Mouse (Mus musculus) T-helper 1 cell (primary cell): ENCODE data around the gene Rnase4.

Source experiments
- in situ Hi-C: fragments of 300-600 bp; cut with MboI, MseI; formaldehyde crosslinking; loops from one replicate; pipeline ENCODE4 v1.15.1; 2025; ENCODE audit warnings: high pct_unique_total_duplicates

Rnase4 gene

DNA sequence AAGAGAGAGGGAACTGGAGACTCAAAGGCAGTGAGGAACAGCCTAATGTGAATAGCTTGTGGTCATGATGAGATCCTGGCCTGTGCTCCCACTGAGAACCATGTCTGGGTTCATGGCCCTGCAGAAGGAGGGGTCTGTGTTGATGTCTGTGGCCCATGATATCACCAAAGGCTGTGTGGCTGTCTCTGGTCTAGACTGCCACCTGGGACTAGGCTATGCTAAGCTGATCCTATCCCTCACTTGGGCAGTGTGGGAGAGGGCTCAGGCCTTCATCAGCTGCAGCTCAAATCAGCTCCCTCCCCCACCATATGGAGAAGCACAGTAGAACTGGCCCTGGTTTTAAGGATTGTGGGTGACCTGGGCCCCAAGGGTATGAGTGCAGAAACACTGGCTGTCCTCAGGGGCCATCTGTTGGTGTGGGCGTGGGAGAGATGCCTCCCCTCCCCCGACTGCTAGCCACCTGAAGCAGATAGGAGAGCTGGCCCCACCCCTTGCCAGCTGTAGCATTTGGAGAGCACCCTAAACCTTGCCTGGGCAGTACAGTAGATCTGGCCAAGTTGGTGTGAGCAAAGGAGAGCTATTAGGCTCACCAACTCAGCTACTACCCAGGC is 36.9 kb downstream of the Rnase4 start:
- in situ Hi-C loops = no loop called here

DNA sequence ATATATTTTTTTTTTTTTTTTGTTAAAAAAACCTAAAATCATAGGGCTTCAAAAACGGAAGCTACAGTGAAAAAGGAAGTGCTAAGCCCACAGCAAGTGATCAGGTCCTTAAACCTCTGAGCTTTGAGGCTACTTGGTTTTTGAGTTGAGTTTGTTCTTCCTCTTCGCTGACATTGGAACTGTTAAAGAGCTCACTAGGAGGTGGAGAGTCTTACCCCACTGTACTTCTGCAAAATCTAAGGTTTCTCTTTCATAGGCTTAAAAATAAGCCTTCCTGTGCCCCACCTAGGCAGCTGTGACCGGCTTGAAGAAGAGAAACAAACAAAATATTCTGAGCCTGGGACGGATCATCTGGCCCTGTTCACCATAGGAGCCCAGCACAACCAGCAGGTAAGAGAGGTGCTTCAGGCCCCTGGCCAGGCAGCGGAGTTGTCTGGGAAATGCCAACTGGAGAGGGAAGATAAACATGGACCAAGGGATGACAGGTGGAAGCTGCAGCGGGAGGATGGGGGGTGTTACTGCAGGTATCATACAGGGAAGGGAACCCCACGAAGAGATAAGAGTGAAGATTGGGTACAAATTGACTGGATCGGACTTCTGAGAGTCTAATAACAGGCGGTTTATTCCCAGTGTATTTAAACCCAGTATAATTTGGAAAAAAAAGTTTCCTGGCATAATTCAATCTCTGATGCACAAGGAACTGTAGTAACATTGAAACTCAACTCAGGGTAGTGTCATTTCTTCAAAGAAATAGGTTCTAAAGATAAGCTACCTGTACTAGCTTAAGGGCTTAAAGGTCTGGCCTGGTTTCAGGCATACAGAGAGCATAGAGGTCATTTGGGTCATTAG is 38.1 kb downstream of the Rnase4 start:
- in situ Hi-C loops = no loop called here

DNA sequence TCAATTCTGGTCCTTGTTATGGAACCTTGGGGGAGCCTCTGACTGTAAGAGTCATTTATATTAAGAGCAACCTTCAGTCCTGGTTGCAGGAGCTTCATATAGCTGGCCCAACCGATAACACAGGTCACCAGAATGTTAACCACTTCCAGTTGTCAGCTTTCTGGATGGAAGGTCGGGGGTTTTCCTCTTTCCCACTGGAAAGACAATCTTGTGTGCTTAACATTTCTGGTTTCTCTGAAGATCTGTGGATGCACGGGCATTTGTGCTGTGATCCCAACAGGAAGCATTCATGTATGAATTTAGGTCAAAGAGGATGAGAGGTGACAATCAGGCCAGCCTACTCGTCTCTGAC is 38.7 kb downstream of the Rnase4 start:
- in situ Hi-C loops = no loop called here

DNA sequence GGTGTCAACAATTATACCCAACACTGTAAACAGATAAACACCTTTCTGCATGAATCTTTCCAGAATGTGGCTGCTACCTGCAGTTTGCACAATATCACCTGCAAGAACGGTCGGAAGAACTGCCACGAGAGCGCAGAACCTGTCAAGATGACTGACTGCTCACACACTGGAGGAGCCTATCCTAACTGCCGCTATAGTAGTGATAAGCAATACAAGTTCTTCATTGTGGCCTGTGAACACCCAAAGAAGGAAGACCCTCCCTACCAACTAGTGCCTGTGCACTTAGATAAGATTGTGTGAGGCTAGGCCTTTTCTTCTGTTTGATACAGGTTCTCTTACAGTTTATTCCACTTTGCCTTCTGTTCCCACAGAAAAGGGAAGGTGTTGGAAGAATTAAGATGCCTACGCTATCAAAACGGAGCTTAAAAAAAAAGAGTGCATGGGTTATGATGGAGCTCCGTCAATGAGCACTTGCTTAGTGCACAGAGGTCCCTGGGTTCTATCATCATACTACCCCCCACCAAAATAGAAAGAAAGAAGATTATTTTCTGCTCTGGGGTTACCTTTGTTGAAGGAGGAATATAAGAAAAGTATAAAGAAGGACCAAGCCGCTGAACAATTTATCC is 39.6 kb downstream of the Rnase4 start:
- in situ Hi-C loops = no loop called here

DNA sequence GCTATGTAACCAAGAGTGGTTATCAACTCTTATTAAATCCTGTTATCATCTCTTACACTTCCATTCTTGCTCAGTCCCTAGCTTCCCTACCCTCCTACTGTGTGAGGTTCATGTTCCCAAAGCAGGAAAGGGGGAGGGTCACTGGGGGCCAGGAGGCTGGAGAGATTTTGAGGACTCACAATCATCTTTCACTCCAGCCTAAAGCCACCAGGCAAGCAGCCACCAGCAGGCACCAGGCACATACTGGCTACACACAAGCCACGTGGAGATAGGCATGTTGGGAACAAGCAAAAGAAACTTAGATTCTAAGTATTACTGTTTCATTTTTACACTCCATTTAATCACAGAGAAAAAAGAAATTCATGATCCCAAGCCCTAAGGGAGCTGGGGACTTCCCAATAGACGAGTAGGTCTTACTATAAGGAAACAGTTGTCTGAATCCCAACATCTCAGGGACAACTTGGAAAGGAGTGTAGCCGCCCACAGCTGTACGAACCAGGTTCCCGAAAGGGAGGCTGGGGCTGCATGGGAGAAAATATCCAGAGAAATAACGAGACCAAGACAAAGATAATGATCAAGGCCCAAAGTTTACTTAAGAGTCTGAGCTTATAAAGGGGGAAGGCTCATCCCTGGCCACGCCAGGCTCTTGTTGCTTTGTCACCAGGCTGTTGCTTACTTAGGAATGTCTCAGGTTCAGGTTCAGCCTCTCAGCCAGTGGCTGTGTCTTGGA is 40.4 kb downstream of the Rnase4 start:
- in situ Hi-C loops = no loop called here

DNA sequence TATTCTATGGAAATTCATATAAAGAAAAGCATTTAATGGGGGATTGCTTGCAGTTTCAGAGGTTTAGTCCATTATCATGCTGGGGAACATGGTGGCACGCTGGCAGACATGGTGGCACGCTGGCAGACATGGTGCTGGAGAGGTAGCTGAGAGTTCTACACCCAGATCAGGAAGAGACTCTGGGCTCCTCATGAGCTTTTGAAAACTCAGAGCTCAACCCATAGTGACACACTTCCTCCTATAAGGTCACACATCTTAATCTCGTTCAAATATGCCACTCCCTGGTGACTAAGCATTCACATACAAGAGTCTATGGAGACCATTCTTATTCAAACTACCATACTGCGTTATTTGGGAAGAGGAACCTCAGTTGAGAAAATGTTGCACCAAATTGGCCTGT is 41.5 kb downstream of the Rnase4 start:
- in situ Hi-C loops = no loop called here

DNA sequence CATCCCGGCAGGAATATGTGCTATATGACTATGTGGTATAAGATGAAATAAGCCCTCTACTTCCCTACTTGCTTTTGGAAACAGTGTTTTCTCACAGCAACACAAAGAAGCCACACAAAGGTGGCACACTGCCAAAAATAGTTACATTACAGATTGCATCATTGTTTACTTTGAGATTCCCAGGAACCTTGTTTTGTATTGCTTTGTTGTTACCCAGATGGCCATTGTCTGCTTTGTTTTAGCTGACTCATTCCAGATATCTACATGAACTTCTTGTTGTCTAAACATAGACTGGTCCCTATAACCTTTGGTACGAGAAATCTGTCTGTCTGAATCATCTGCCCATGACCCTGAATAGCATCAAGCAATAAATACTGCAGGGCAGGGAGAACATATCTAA is 49.5 kb downstream of the Rnase4 start:
- in situ Hi-C loops = no loop called here

DNA sequence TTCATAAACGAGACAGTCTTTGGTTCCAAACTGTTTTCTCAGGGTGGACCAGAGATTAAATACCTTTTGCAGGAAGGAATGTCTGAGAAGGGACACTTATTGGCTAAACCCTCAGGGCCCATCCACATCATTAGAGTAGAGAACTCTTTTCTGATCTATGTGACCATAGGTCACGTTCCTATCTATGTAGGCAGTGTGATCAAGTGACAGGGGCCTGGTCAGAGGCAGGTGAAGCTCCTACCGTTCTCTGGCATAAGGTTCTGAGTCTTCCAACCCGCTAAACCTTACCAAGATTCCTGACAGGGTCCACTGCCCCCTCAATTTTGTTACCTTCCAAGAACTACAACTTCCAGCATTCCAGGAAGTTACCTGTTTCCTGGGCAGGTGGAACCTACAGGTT is 51.2 kb downstream of the Rnase4 start:
- in situ Hi-C loops = no loop called here

DNA sequence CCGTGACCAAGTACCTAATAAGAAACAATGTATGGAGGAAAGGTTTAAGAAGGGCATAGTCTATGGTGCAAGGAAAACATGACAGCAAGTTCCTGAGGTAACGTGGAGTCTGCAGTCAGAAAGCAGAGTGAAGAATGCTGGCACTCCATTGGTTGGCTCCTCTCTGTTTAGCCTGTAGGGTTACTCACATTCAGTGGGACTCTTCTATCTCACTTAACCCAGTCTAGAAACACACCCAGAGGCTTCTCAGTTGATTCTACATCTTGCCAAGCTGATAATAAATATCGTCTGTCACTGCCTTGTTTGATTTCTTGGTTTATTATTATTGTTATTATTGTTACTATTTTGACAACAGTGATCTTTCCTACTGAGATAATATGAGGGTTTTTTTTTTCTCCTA is 51.7 kb downstream of the Rnase4 start:
- in situ Hi-C loops = no loop called here

DNA sequence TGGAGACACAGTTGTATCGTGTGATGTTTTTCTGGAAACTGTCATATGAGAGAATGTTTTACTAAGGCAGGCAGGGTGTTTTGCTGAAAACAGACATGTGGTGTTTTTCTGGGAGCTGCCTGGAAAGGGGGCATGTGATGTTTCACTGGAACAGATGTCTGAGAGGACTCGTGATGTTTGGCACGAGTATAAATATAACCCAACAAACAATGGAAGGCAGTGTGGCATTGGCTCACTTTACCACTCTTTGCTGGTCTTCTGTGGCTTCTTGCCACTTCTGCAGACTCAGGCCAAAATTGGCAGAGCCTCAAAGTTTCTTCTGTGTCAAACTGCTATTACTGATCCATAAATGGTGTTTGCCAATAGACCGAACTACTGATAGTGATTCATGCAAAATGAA is 52.4 kb downstream of the Rnase4 start:
- in situ Hi-C loops = no loop called here

DNA sequence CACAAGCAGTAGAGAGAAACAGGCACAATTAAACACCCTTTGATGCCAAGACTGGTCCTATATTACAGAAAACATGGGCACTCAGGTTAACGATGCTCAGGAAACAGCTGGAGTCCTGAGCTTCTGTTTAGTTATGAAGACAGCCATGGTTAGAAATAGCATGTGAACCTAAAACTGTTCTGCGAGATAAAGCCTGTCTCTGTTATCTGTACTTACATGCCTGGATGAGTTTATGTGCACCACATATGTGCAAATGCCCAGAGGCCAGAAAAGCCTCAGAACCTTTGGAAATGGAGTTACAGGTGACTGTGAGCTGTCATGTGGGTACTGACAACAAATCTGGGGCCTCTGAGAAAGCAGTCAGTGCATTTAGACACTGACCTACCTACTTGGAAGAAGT is 53.1 kb downstream of the Rnase4 start:
- in situ Hi-C loops = no loop called here

DNA sequence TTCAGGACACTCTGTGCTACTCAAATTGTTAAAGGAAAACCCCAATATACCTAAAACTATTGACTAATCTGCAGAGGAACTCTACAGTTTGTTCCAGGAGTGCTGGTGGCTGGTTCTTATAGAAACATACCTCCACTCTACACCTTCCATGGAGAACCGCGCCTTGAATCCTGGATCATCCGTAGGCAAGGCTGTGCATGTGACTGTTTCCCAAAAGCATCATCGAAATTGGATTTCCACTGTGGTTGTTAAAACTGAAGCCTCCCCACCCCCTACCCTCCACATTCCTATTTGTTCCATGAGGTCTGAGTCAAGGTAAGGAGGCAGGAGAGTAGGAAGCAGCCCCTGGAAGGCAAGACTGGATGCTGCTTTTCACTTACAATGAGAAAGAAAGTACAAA is 53.6 kb downstream of the Rnase4 start:
- in situ Hi-C loops = no loop called here

DNA sequence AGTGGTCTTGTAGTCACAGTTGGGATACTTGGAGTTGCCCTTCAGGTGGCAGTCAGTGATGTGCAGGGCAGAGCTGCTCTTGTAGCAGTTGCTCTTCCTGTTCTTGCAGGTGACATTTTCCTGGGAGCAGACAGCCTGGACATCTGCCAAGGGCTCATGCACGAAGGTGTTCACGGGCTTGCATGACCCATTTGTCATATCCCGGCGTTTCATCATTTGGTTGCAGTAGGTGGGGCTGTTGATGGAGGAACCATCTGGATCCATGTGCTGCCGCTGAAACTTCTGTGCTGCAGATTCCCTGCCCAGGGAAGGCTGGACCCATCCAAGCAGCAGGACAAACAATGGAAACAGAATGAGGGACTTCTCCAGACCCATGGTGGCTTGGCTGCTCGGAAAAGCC is 54.6 kb downstream of the Rnase4 start:
- in situ Hi-C loops = no loop called here

DNA sequence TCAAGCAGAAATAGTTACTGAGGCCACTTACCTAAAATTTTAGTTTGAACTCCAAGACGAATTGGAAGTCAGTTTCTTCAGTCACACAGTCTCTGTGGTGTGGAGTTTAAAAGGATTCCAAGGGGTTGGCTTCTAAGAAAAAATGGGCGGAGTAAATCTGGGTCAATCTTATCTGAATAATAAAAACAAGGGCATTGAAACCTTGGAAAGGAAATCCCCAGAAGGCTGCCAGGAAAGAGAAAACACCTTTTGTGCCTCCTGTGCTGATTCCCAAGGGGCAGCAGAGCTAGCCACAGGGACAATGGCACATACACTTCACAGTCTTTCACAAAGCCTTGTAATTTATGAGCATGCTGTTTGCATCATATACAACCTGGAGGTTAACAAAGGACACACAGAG is 55.8 kb downstream of the Rnase4 start, which contains the start of gene Rnase1:
TSS of gene Rnase1 (minus strand) at position 101 of the 400 bp plus-strand sequence.
- in situ Hi-C loops = no loop called here

DNA sequence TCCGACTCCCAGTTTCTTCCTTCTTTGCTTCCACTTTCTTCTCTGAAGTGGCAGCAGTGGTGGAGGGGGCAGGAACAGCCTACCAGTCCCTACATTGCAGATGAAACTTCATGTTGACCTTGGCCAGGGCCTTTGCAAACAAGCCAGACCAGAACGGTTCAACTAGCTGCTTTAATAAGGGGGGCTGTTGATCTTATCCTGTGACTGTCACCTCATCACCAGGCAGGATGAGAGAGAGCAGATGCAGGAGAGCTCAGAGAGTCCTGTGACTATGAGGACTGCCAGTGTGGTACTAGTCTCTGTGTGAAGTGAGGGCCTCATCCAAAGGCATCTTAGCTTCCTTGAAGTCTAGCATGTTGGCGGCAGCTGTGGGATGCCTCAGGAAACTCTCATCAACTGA is 57.1 kb downstream of the Rnase4 start:
- in situ Hi-C loops = no loop called here

DNA sequence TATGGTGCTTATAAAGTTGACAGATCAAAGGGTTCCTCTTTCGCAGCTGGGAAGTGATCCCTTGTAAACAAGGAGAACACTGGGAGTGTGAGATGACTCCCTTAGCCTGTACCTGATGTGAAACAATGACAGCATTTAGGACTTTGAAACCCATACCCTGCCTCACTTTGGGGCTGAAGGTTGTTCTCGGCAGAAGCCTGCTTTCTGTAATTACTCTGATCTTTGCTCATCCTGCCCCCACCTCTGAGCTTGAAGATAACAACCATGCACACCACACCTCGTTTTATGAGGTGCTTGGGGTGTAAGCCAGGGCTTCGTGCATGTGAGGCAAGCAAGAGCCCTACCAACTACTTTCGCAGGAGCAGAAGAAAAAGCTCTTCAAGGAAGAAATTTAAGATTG is 58.3 kb downstream of the Rnase4 start:
- in situ Hi-C loops = no loop called here

DNA sequence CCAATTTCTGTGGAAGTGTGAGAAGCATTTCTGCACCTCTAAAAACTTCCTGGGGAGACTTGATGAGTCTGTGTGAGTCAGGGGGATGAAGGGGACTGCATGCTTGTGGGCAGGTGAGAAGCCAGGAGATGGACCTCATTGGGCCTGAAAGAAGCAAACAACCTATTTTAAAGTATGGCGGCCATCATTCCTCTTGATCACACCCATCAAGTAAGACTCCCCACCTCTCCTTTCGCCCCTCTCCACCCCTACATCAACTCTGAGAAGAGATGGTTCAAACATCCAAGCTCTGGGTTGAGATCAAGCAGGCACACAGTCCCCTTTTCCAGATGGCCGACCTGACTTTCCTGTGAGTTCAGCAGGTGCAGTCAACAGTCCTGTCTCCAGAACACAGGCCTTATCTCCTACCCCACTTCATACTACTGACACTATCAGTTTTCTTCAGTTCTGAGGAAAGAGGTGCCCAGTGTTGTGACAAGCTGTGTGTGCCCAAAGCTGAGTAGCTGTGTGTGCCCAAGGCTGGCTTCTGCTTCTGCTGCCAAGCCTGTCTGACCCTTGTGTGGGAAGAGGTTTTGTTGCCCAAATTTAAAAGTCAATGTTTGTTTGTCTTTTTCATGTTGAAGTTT is 59.4 kb downstream of the Rnase4 start:
- in situ Hi-C loops = no loop called here

DNA sequence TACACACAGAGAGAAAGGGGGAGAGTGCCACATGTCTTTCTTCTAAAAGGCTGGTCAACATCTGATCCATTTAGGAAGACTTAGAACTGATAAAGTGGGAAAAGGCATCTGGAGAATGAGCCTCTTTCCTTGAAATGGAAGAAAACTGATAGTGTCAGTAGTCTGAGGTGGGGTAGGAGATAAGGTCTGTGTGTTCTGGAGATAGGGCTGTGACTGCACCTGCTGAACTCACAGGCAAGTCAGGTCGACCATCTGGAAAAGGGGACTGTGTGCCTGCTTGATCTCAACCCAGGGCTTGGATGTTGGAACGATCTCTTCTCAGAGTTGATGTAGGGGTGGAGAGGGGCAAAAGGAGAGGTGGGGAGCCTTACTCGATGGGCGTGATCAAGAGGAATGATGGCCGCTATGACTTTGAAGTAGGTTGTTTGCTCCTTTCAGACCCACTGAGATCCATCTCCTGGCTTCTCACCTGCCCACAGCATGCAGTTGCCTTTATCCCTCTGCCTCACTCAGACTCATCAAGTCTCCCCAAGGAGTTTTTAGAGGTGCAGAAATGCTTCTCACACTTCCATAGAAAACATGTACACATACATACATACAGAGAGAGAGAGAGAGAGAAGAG is 61.5 kb downstream of the Rnase4 start:
- in situ Hi-C loops = no loop called here
